Mouse (Mus musculus): ENCODE results near the gene Foxo6.

Foxo6 gene

GRCm38 (mm10) chr4:120284187-120284586 is 3.0 kb downstream of the Foxo6 start:
- no peak for DNase-seq (ENCODE audit: low spot score)

GRCm38 (mm10) chr4:120283141-120283540 is 4.0 kb downstream of the Foxo6 start:
- no peak for DNase-seq (ENCODE audit: low spot score)

GRCm38 (mm10) chr4:120282568-120283091 is 4.5 kb downstream of the Foxo6 start:
- DNase-seq (ENCODE audit: low spot score), result no peak

- DNase-seq (ENCODE audit: low spot score), result no peak
Measured at GRCm38 (mm10) chr4:120281011-120281410, 6.1 kb downstream of the Foxo6 start.

- DNase-seq (ENCODE audit: low spot score), result no peak
Measured at GRCm38 (mm10) chr4:120280432-120280831, 6.7 kb downstream of the Foxo6 start.

- no peak for DNase-seq (ENCODE audit: low spot score)
Measured at GRCm38 (mm10) chr4:120277255-120277928, 9.8 kb downstream of the Foxo6 start.

- DNase-seq (ENCODE audit: low spot score), result no peak
Measured at GRCm38 (mm10) chr4:120275487-120275886, 11.7 kb downstream of the Foxo6 start.

GRCm38 (mm10) chr4:120273594-120273993 is 13.6 kb downstream of the Foxo6 start:
- DNase-seq (ENCODE audit: low spot score), result no peak

GRCm38 (mm10) chr4:120271886-120272580 is 15.1 kb downstream of the Foxo6 start:
- DNase-seq (ENCODE audit: low spot score), result no peak

- no peak for DNase-seq (ENCODE audit: low spot score)
Measured at GRCm38 (mm10) chr4:120271208-120271607, 15.9 kb downstream of the Foxo6 start.

- DNase-seq (ENCODE audit: low spot score), result no peak
Measured at GRCm38 (mm10) chr4:120270937-120271199, 16.3 kb downstream of the Foxo6 start.

GRCm38 (mm10) chr4:120270148-120270936 is 16.8 kb downstream of the Foxo6 start:
- DNase-seq (ENCODE audit: low spot score), result no peak

- no peak for DNase-seq (ENCODE audit: low spot score)
Measured at GRCm38 (mm10) chr4:120269426-120269825, 17.7 kb downstream of the Foxo6 start.

- no peak for DNase-seq (ENCODE audit: low spot score)
Measured at GRCm38 (mm10) chr4:120268214-120269061, 18.7 kb downstream of the Foxo6 start.

- no peak for DNase-seq (ENCODE audit: low spot score)
Measured at GRCm38 (mm10) chr4:120267683-120268082, 19.5 kb downstream of the Foxo6 start.

GRCm38 (mm10) chr4:120267136-120267535 is 20.0 kb downstream of the Foxo6 start:
- no peak for DNase-seq (ENCODE audit: low spot score)

GRCm38 (mm10) chr4:120264105-120264504 is 23.0 kb downstream of the Foxo6 start:
- DNase-seq (ENCODE audit: low spot score), result no peak

- DNase-seq (ENCODE audit: low spot score), result no peak
Measured at GRCm38 (mm10) chr4:120262726-120263125, 24.4 kb downstream of the Foxo6 start.

- DNase-seq (ENCODE audit: low spot score), result no peak
Measured at GRCm38 (mm10) chr4:120262206-120262605, 24.9 kb downstream of the Foxo6 start.

GRCm38 (mm10) chr4:120259356-120260181 is 27.6 kb downstream of the Foxo6 start:
- no peak for DNase-seq (ENCODE audit: low spot score)

GRCm38 (mm10) chr4:120248800-120249261 is 38.3 kb downstream of the Foxo6 start:
- DNase-seq (ENCODE audit: low spot score), result no peak
